Mouse (Mus musculus): ENCODE measurements around the gene Tmem270.

GRCm38 (mm10) chr5:134873034-134873433 lies 33.5 kb downstream of the Tmem270 start:
- TF ChIP-seq HCFC1 (IDR thresholded peaks at IDR 0.05; ENCODE audit: low read depth, low read length) (no peak), CTCF (IDR thresholded peaks at IDR 0.05 in 2 of 3, conservative IDR thresholded peaks at IDR 0.05 in 1 of 3; ENCODE audit: control insufficient read depth in 1 of 3, insufficient read depth in 1 of 3, low read depth in 2 of 3, low read length in 3 of 3, poor library complexity in 1 of 3, severe bottlenecking in 1 of 3) (no peak), GABPA (IDR thresholded peaks at IDR 0.05; ENCODE audit: low read depth, low read length) (no peak), POLR2AphosphoS5 (IDR thresholded peaks at IDR 0.05; ENCODE audit: borderline replicate concordance, low read depth, low read length) (no peak), POLR2A (IDR thresholded peaks at IDR 0.05; ENCODE audit: control insufficient read depth in 1 of 2, insufficient read depth in 1 of 2, low read depth in 1 of 2, low read length in 2 of 2, poor library complexity in 1 of 2) (no peak), CHD1 (IDR thresholded peaks at IDR 0.05; ENCODE audit: low read depth, low read length) (no peak), TCF12 (IDR thresholded peaks at IDR 0.05; ENCODE audit: low read depth, low read length) (no peak), MAFK (IDR thresholded peaks at IDR 0.05; ENCODE audit: borderline replicate concordance, low read depth, low read length) (no peak), POLR2AphosphoS2 (IDR thresholded peaks at IDR 0.05; ENCODE audit: low read length) (no peak), JUND (IDR thresholded peaks at IDR 0.05; ENCODE audit: low read depth, low read length) (no peak), MEF2A (IDR thresholded peaks at IDR 0.05; ENCODE audit: extremely low read depth, insufficient replicate concordance, low read depth, low read length, poor library complexity, severe bottlenecking) (no peak), ZC3H11A (IDR thresholded peaks at IDR 0.05; ENCODE audit: low read depth, low read length) (no peak), ZKSCAN1 (IDR thresholded peaks at IDR 0.05; ENCODE audit: low read depth, low read length) (no peak)

Measured in MEL (cell line).